Mouse (Mus musculus): Measurements from ENCODE around the gene Pick1. TPM values are rescaled to one million over a fixed set of nuclear protein-coding genes. Genes with fewer than 3 reads are reported as not detected.

Pick1 gene
- polyA plus RNA-seq, 1 experiment from 2014 or later: 47.8 TPM

DNA sequence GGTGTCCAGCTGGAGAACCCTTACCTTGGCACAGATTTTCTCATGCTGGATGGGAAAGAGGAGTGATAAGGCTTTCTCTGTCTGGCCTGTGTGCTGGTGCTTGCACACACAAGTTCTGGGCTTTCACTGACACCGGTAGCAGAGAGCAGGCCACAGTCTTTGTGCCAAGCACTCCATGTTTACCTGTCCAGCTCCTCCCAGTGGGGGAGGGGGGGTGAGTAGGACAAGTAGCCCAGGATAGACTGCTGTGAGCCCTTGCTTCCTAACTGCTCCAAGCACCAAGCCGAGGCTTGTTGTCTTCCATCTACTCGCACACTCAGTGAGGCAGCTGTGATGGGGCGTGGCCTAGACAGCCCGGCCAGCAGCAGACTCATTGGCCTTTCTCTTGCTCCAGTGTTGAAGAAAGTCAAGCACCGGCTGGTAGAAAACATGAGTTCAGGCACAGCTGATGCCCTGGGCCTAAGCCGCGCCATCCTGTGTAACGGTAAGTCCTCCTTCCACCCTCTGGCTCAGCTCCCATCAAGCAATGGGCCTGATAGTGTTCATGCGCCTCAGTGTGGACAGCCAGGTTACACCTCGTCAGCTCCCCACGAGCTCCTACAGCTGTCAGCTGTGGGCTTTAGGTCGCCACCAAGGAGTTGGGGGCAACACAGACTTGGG is 13.7 kb downstream of the Pick1 start:
- Histone ChIP-seq H3K27me3 (ENCODE audit: insufficient read depth, poor library complexity, severe bottlenecking) (no peaks in the 10 kb centered on the region), H3K4me1 (replicated peaks) (peaks cover 24% of the 10 kb centered on the region), H3K4me3 (no peak overlapping the region), H3K36me3 (peaks cover 89% of the 10 kb centered on the region), H3K9me3 (no peaks in the 10 kb centered on the region), H3K27ac (no peak overlapping the region)
- WGBS: 78% methylated on average over 13 of the region's 13 CpGs
- DNase-seq (ENCODE audit: low spot score): no peak

DNA sequence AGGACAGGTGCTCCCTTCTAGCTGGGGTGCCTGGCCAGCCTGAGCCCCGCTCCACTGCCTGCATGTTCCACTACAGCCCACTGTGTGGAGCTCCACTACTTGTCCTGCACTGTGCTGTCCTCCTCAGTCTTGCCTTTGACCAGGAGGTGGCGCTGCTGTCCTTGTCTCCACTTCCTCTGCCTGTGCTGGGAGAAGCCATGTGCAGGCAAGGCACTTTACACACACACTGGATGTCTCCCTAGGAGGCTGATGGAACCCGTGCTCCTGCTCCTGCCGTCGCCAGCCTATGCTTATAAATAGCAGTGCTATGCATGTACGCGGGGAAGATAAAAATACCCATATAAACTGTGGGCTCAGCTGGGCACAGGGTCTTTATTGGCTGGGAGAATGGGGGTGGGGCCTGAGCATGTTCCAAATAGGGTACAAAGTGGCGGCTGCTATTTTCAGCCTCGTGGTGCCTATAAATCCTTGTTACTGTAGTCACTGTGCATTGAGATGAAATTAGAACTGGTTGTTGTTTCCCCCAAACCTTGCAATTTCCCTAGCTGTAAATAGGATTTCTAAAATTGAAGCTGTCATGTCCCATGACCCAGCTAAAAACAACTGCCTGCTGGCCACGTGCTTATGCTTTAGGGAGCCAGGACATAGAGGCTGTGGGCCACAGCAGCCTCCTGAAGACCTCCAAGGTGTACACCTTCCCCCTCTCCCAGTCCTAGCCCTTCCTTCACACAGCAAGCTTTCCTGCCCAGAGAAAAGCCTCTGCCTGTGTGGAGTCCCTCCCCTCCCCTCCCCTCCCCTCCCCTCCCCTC is 14.5 kb downstream of the Pick1 start:
- DNase-seq (ENCODE audit: low spot score): peak; percentile 97
- Histone ChIP-seq H3K27ac (0 out of 2 replicates have a peak overlapping the region, but pooled peaks have one; percentile 26), H3K36me3 (peaks cover 89% of the 10 kb centered on the region), H3K4me3 (no peak overlapping the region), H3K9me3 (no peaks in the 10 kb centered on the region), H3K27me3 (ENCODE audit: insufficient read depth, poor library complexity, severe bottlenecking) (no peaks in the 10 kb centered on the region), H3K4me1 (replicated peaks) (peaks cover 24% of the 10 kb centered on the region)
- 31% methylated on average over 10 of the region's 10 CpGs for WGBS

DNA sequence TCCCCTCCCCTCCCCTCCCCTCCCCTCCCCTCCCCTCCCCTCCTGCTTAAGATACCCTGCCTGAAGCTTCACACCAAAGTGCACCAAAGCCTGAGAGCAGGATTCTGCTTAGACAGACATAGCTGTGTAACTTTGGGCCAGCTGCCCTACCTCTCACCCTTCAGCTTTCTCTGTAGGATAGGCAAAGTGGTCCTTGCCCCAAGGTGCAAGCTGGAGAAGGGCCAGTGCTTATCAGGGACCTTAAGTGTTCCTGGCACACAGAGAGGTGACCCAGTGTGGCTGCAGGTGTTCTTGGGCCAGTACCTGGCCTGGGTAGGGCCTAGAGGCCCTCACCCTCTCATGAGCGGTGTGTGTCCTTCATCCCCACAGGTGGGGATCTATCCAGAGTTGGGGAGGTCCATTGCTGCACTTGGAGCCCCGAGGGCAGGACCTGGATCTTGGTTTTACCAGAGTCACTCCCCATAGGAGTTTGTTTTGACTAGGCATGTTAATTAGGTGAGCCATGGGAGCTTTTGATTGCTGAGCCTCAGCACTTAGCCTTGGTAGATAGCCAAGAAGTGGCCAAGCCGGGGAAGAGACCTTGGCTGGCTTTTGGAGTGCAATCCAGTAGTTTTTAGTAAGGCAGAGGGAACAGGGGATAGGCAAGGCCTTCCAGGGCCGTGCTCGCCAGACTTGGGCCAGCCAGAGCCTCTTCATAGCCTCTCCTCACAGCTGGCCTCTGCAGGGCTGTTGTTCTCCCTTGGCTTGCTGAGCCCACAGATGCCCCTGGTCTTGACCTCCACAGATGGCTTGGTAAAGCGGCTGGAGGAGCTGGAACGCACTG is 15.3 kb downstream of the Pick1 start:
- 65% methylated on average over 7 of the region's 7 CpGs for WGBS
- Histone ChIP-seq H3K9me3 (no peaks in the 10 kb centered on the region), H3K4me1 (replicated peaks) (peaks cover 24% of the 10 kb centered on the region), H3K27me3 (ENCODE audit: insufficient read depth, poor library complexity, severe bottlenecking) (peaks cover 6% of the 10 kb centered on the region; the same call in 1 of the 2 replicates), H3K36me3 (peaks cover 89% of the 10 kb centered on the region), H3K4me3 (no peak overlapping the region), H3K27ac (peak overlapping the region; percentile 64)
- DNase-seq (ENCODE audit: low spot score): peak; percentile 34

DNA sequence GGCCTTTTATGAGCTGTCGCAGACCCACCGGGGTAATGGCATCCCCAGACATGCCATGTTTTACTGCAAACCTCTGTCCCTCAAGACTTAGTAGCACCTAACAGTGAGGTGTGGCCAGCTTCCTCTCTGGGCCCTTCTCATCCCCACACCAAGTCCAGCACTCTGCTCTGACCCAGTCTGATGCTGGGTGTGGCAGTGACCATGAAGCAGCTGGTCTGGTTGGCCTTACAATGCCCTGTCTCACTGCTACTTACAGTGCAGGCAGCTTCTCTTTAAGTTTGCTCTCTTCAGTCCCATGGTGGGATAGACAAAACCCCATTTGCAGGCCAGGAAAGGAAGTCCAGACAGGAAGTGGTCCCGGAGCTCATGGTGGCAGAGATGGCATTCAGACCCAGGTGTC is 16.3 kb downstream of the Pick1 start:
- Histone ChIP-seq H3K9me3 (no peaks in the 10 kb centered on the region), H3K4me1 (replicated peaks) (peaks cover 24% of the 10 kb centered on the region), H3K4me3 (no peak overlapping the region), H3K36me3 (peaks cover 85% of the 10 kb centered on the region), H3K27me3 (ENCODE audit: insufficient read depth, poor library complexity, severe bottlenecking) (peaks cover 16% of the 10 kb centered on the region; the same call in 1 of the 2 replicates), H3K27ac (peak overlapping the region; percentile 64; the same call in 1 of the 2 replicates)
- 92% methylated on average over 3 of the region's 3 CpGs for WGBS
- DNase-seq (ENCODE audit: low spot score): no peak

DNA sequence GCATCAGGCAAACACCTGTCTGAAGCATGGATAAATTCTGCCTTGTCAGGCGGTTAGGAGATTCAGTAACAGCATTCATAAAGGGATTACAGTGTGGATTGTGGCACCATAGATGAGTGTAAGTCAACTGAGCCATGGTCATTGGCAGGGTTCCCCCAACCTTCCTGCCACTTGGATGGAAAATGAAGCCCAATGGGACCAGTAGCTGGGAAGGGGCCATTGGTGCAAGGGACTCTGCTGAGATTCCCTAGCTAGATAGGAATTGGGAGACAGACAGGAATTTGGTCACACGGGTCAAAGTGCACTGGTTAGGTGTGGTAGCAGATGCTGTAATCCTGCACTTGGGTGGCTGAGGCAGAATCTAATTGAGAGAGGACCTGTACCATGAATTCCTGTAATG is 21.3 kb downstream of the Pick1 start:
- Histone ChIP-seq H3K4me1 (replicated peaks) (peaks cover 34% of the 10 kb centered on the region), H3K27me3 (ENCODE audit: insufficient read depth, poor library complexity, severe bottlenecking) (peaks cover 66% of the 10 kb centered on the region), H3K36me3 (peaks cover 51% of the 10 kb centered on the region), H3K4me3 (no peak overlapping the region), H3K27ac (no peak overlapping the region), H3K9me3 (no peaks in the 10 kb centered on the region)
- WGBS: 74% methylated on average over 2 of the region's 2 CpGs
- no peak for DNase-seq (ENCODE audit: low spot score)

DNA sequence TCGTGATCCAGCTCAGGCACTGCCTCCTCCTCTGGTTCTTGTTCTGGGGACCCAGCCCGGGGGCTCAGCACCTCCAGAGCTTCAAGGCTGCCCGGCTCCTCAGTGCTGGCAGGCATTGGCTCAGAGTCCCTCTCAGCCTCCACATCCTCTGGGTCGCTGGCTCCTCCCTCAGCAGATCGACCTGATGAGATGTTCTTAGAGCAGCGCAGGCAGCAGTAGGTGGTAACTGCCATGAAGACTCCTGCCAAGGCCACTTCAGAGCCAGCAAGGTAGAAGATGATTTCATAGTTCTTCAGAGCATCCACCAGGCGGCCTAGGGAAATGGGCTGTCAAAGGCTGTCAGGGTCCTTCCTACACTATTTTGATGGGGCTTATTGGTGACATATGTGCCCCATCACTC is 22.2 kb downstream of the Pick1 start:
- DNase-seq (ENCODE audit: low spot score): no peak
- H3K4me1 ChIP-seq (replicated peaks): peaks cover 32% of the 10 kb centered on the region
- H3K4me3 ChIP-seq: no peak overlapping the region; the same call in 1 of the 2 replicates
- WGBS: 50% methylated on average over 7 of the region's 7 CpGs
- H3K27me3 ChIP-seq (ENCODE audit: insufficient read depth, poor library complexity, severe bottlenecking): peaks cover 71% of the 10 kb centered on the region
- H3K27ac ChIP-seq: no peak overlapping the region
- H3K9me3 ChIP-seq: no peaks in the 10 kb centered on the region
- peaks cover 42% of the 10 kb centered on the region for H3K36me3 ChIP-seq

DNA sequence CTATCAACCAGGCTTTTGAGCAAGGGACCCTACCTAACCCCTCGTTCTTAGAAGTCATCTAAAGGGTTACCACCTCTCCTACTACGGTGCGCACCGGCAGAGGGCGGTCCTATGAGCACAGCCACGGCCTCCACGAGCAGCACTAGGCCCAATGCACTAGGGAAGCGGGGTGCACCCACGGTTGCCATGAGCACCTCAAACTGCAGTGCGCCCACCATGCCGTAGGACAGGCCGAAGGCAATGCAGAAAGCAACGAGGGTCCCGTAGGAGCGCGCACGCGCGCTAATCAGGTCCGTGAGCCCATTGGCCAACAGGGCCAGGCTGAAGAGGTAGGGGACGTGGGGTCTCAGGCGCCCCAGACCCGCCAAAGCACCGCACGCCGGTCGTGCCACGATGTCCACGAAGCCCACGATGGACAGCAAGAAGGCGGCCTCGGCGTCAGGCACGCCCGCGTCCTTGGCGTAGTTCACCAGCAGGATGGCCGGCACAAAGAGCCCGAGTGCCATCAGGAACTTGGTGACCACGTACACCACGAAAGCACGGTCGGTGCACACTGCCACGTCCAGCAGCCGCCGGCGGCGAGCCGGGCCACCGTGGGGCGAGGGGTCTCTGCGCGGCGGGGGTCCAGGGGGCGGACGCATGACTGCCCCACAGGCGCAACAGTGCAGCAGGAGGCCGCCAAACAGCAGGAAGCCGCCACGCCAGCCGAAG is 23.0 kb downstream of the Pick1 start:
- peak overlapping the region; percentile 71 for H3K27ac ChIP-seq
- peaks cover 34% of the 10 kb centered on the region for H3K36me3 ChIP-seq
- peaks cover 71% of the 10 kb centered on the region for H3K27me3 ChIP-seq (ENCODE audit: insufficient read depth, poor library complexity, severe bottlenecking)
- H3K9me3 ChIP-seq: no peaks in the 10 kb centered on the region
- WGBS: 3% methylated on average over 61 of the region's 61 CpGs
- DNase-seq (ENCODE audit: low spot score): peak; percentile 43
- H3K4me3 ChIP-seq: peak overlapping the region; percentile 49
- H3K4me1 ChIP-seq (replicated peaks): peaks cover 32% of the 10 kb centered on the region

GRCm38 (mm10) chr15:79252580-79252979 is 23.6 kb downstream of the Pick1 start:
- Histone ChIP-seq H3K4me3 (peak overlapping the region; percentile 49), H3K9me3 (no peaks in the 10 kb centered on the region), H3K4me1 (replicated peaks) (peaks cover 32% of the 10 kb centered on the region), H3K36me3 (peaks cover 28% of the 10 kb centered on the region), H3K27ac (peak overlapping the region; percentile 71), H3K27me3 (ENCODE audit: insufficient read depth, poor library complexity, severe bottlenecking) (peaks cover 71% of the 10 kb centered on the region)
- DNase-seq (ENCODE audit: low spot score): no peak
- 27% methylated on average over 24 of the region's 24 CpGs for WGBS

DNA sequence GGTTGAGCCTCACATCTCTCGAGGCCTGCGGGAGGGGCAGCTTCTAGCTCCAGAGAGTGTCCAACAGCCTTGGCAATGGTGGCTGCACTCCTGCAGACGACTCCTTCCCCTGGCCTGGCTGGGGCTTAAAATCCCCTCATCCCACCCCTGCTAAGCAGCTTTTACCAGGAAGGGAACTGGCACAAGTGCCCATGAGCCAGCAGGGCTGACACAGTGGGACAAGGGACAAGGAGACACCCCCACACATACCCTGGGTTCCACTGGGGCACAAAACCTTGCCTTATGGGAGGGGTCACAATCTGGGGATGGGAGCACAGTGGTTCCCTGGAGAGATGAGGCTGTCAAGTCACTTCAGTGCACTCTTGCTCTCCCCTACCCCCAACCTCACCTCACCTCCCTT is 25.7 kb downstream of the Pick1 start, which contains the start of gene Slc16a8:
TSS of gene Slc16a8 (minus strand) at position 101 of the 400 bp plus-strand sequence.
- no peak for DNase-seq (ENCODE audit: low spot score)
- H3K4me1 ChIP-seq (replicated peaks): peaks cover 41% of the 10 kb centered on the region
- H3K4me3 ChIP-seq: no peak within 1 kb of the TSS
- 25% methylated on average over 3 of the region's 3 CpGs for whole genome bisulfite sequencing
- H3K36me3 ChIP-seq: peaks cover 7% of the 10 kb centered on the region; the same call in 1 of the 2 replicates
- H3K9me3 ChIP-seq: no peaks in the 10 kb centered on the region
- H3K27me3 ChIP-seq (ENCODE audit: insufficient read depth, poor library complexity, severe bottlenecking): peaks cover 80% of the 10 kb centered on the region
- H3K27ac ChIP-seq: no peak within 1 kb of the TSS

- peaks cover 80% of the 10 kb centered on the region for H3K27me3 ChIP-seq (ENCODE audit: insufficient read depth, poor library complexity, severe bottlenecking)
- DNase-seq (ENCODE audit: low spot score): no peak
- 29% methylated on average over 17 of the region's 17 CpGs for WGBS
- H3K9me3 ChIP-seq: no peaks in the 10 kb centered on the region
- H3K4me1 ChIP-seq (replicated peaks): peaks cover 37% of the 10 kb centered on the region
- no peak overlapping the region for H3K27ac ChIP-seq
- H3K4me3 ChIP-seq: no peak overlapping the region
- H3K36me3 ChIP-seq: no peaks in the 10 kb centered on the region
Measured at GRCm38 (mm10) chr15:79258521-79258920, 29.5 kb downstream of the Pick1 start.

- Histone ChIP-seq H3K27me3 (ENCODE audit: insufficient read depth, poor library complexity, severe bottlenecking) (peaks cover 80% of the 10 kb centered on the region), H3K4me1 (replicated peaks) (peaks cover 30% of the 10 kb centered on the region)
Measured at GRCm38 (mm10) chr15:79261095-79261725, 32.2 kb downstream of the Pick1 start.

More at GRCm38 (mm10) chr15:79261095-79261725, 32.2 kb downstream of the Pick1 start:
- WGBS: 1% methylated on average over 60 of the region's 62 CpGs
- H3K9me3 ChIP-seq: no peaks in the 10 kb centered on the region
- peak overlapping the region; percentile 82 for H3K4me3 ChIP-seq
- H3K27ac ChIP-seq: peak overlapping the region; percentile 85
- H3K36me3 ChIP-seq: no peaks in the 10 kb centered on the region
- peak; percentile 44 for DNase-seq (ENCODE audit: low spot score)

Data from hindbrain, embryonic 10.5 days (tissue).